Mouse (Mus musculus): Measurements from ENCODE around the gene Nkpd1.
A peak's percentile ranks its signal among the peaks of the same experiment; 100 is the strongest.

- TF ChIP-seq POLR2A (IDR thresholded peaks at IDR 0.05; ENCODE audit: low read depth, low read length) (no peak), CTCF (conservative IDR thresholded peaks at IDR 0.05 in 1 of 2, IDR thresholded peaks at IDR 0.05 in 1 of 2; ENCODE audit: low read depth in 2 of 2, low read length in 2 of 2) (peak in 1 of 2 experiments; percentile 25; a peak in 1 of 4 replicates), ZKSCAN1 (IDR thresholded peaks at IDR 0.05; ENCODE audit: borderline replicate concordance, low read depth, low read length) (no peak), EP300 (IDR thresholded peaks at IDR 0.05; ENCODE audit: low read length) (no peak)
Observed at GRCm38 (mm10) chr7:19564455-19564854, 46.8 kb downstream of the Nkpd1 start.

All from CH12.LX (cell line).